Mouse (Mus musculus): ENCODE measurements at regions not wholly inside any gene's neighbourhood (a gene's known extent, or its start where the extent isn't known, plus 50 kb on each side); places are given as distances from the start of the nearest gene placed in this dataset.
A peak's percentile ranks its signal among the peaks of the same experiment; 100 is the strongest.

- no peak for DNase-seq (ENCODE audit: low read depth, low spot score)
Observed at GRCm38 (mm10) chr10:66433490-66433889, 662.4 kb upstream of the Jmjd1c start.

- no peak for DNase-seq (ENCODE audit: low read depth, low spot score)
Observed at GRCm38 (mm10) chr10:66470684-66471083, 625.2 kb upstream of the Jmjd1c start.

- no peak for DNase-seq (ENCODE audit: low read depth, low spot score)
Observed at GRCm38 (mm10) chr10:66472038-66472437, 623.9 kb upstream of the Jmjd1c start.

- peak; percentile 3 for DNase-seq (ENCODE audit: low read depth, low spot score)
Observed at GRCm38 (mm10) chr10:66475187-66475735, 620.7 kb upstream of the Jmjd1c start.

GRCm38 (mm10) chr10:66490871-66491270, 605.1 kb upstream of the Jmjd1c start:
- no peak for DNase-seq (ENCODE audit: low read depth, low spot score)

- no peak for DNase-seq (ENCODE audit: low read depth, low spot score)
Observed at GRCm38 (mm10) chr10:66491850-66492249, 604.1 kb upstream of the Jmjd1c start.

- no peak for DNase-seq (ENCODE audit: low read depth, low spot score)
Observed at GRCm38 (mm10) chr10:66539846-66540245, 556.1 kb upstream of the Jmjd1c start.

GRCm38 (mm10) chr10:66546656-66547055, 549.3 kb upstream of the Jmjd1c start:
- no peak for DNase-seq (ENCODE audit: low read depth, low spot score)

- no peak for DNase-seq (ENCODE audit: low read depth, low spot score)
Observed at GRCm38 (mm10) chr10:66547660-66548059, 548.3 kb upstream of the Jmjd1c start.

- DNase-seq (ENCODE audit: low read depth, low spot score) = peak; percentile 42
Observed at GRCm38 (mm10) chr10:66548073-66548472, 547.9 kb upstream of the Jmjd1c start.

GRCm38 (mm10) chr10:66552919-66553318, 543.0 kb upstream of the Jmjd1c start:
- no peak for DNase-seq (ENCODE audit: low read depth, low spot score)

GRCm38 (mm10) chr10:66554259-66554658, 541.7 kb upstream of the Jmjd1c start:
- no peak for DNase-seq (ENCODE audit: low read depth, low spot score)

- DNase-seq (ENCODE audit: low read depth, low spot score) = no peak
Observed at GRCm38 (mm10) chr10:66558097-66558840, 537.7 kb upstream of the Jmjd1c start.

- DNase-seq (ENCODE audit: low read depth, low spot score) = no peak
Observed at GRCm38 (mm10) chr10:66565374-66565773, 530.6 kb upstream of the Jmjd1c start.

GRCm38 (mm10) chr10:66574846-66575535, 520.9 kb upstream of the Jmjd1c start:
- DNase-seq (ENCODE audit: low read depth, low spot score) = peak; percentile 33

- DNase-seq (ENCODE audit: low read depth, low spot score) = no peak
Observed at GRCm38 (mm10) chr10:66593001-66593400, 502.9 kb upstream of the Jmjd1c start.

GRCm38 (mm10) chr10:66593506-66593905, 502.4 kb upstream of the Jmjd1c start:
- DNase-seq (ENCODE audit: low read depth, low spot score) = no peak

GRCm38 (mm10) chr10:66597952-66598351, 498.0 kb upstream of the Jmjd1c start:
- no peak for DNase-seq (ENCODE audit: low read depth, low spot score)

GRCm38 (mm10) chr10:66607141-66607540, 488.8 kb upstream of the Jmjd1c start:
- DNase-seq (ENCODE audit: low read depth, low spot score) = no peak

GRCm38 (mm10) chr10:66616280-66616679, 479.6 kb upstream of the Jmjd1c start:
- no peak for DNase-seq (ENCODE audit: low read depth, low spot score)

GRCm38 (mm10) chr10:66630996-66631395, 464.9 kb upstream of the Jmjd1c start:
- DNase-seq (ENCODE audit: low read depth, low spot score) = no peak

GRCm38 (mm10) chr10:66640890-66641847, 454.8 kb upstream of the Jmjd1c start:
- DNase-seq (ENCODE audit: low read depth, low spot score) = no peak
